8 mouse cellular contexts compared by ENCODE assay signal in the genomic region with DNA sequence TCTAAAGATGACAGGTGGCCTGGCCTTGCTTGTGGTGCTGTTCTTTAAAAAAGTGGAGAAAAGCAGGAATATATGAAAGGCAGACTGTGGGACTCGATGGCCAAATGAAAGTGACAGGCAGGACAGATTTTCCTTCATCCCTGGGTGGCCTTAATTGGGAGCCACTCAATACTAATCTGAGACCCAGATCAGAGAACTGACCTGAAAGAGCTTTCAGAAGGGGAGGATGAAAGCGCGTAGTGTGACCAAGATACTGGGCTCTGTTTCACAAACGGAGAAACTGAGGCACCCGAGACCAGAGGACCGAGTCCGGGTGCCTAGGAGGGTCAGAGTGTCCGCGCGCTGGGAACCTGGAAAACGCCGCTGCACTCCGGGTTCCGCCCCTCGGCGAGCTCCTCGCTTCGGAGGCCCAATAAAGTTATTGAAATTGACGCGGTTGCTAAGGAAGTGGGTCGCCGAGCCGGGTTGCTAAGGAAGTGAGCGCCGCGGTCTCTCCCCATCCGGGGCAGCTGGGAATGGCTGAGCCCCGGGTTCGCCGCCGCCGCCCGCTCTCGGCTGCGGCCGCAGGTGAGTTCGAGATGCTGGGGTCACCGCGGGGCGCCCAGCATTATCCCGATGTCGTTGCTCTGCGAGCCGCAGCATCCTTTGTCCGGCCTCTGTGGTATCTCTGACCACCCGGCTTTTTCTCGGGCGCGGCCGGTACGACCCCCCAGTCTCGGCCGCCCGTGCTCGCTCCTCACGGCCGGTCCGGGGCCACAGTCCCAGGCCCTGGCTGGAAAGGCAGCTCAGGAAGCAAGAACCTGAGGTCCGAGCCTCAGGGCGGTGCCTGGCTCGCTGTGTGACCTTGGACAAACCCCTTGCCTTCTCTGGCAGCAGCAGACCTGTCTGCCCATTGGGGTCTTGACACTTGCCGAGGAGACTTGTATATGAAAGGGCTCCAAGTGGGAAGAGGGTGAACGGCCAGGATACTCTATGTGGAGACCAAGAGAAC. TPM values are rescaled to one million over a fixed set of nuclear protein-coding genes. Genes with fewer than 3 reads are reported as not detected.
DNase-seq lines count a peak whose midpoint lies in the region; ATAC-seq lines count a peak whose summit lies in the region.

A gene (plus strand): TSS at position 476 of the 991 bp plus-strand sequence.

- ATAC-seq in common myeloid progenitor, adult 5-6 weeks (replicated peaks; ENCODE audit: low read depth, poor library complexity, severe bottlenecking): peak; percentile 92

- H3K9me3 ChIP-seq in megakaryocyte, embryonic 14.5 days: no peaks in the 10 kb centered on the region

- peak; percentile 93 for DNase-seq in ZHBTc4 (ENCODE audit: low read depth, low spot score)
- peak; percentile 66 to 75 for DNase-seq in gastrocnemius, adult 8-10 months (ENCODE audit: low spot score in 2 of 2)
- DNase-seq in hindlimb bud, embryonic 11.5 days (ENCODE audit: extremely low spot score, low read depth, low spot score): peak; percentile 56
- DNase-seq in left cerebral cortex, adult 8-10 months (ENCODE audit: low spot score in 2 of 2): peak; percentile 55 to 79
- peak; percentile 93 to 94 for DNase-seq in right cerebral cortex, postnatal 10 days (ENCODE audit: low spot score in 2 of 2)
- peak; percentile 83 for DNase-seq in urinary bladder, postnatal 25 days (ENCODE audit: low spot score)

- peaks cover 5% of the 10 kb centered on the region for H3K27me3 ChIP-seq in megakaryocyte, embryonic 14.5 days (replicated peaks)

- H3K36me3 ChIP-seq in megakaryocyte, embryonic 14.5 days (replicated peaks; ENCODE audit: low read length): peaks cover 18% of the 10 kb centered on the region

- peak within 1 kb of the TSS; percentile 91 for H3K4me3 ChIP-seq in megakaryocyte, embryonic 14.5 days (replicated peaks)

- H3K4me1 ChIP-seq in megakaryocyte, embryonic 14.5 days: peaks cover 41% of the 10 kb centered on the region

RNA-seq across cellular contexts. Expression of the gene that starts here (rescaled TPM):
- 12.3 and 13.2 TPM in 2 replicates for total RNA-seq in common myeloid progenitor, adult 5-6 weeks (2017)
- 1 to 10 TPM; 3.0 to 3.7 (median 3.4) TPM for total RNA-seq in gastrocnemius, adult 8-10 months (2022)
- total RNA-seq in left cerebral cortex, adult 8-10 months (2022): 10 to 100 TPM; 49.9 to 53.8 (median 52.3) TPM
- 0.89 TPM in 1 of 2 replicates, not detected in the other for polyA plus RNA-seq in megakaryocyte, embryonic 14.5 days (2012; ENCODE audit: insufficient read depth, low replicate concordance)

Comparison
In these comparisons a context has a peak if more than half of its experiments do, and no peak if none do; other contexts are left out.
1. Peak in every context shown above with its lines: DNase-seq, ATAC-seq and H3K4me3 ChIP-seq.